15 mouse cellular contexts compared by ENCODE assay signal in the genomic region with DNA sequence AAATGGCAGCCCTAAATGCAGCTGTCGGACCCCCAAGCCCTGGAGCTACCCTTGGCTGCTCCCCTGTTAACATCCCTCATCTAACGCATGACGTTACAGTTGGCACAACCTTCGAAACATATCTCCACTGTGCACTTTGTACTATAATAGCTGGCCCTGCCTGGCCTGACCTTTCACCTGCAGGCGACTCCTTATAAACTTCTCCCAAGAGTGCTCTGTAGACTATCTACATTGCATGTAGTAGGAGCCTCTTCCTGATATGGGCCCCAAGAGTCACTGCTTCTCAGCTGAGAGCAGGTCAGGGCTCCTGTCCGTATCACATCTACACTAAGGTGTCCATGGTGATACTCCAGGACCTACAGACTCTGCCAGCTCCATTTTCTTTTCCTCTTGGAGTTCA.
"Had no signal": no experiment of that assay in that cellular context is flagged by ENCODE, and none has a peak within 500 bp of the region (broad histone marks: within the 10 kb centered on the region; RNA-seq: fewer than 3 reads in every experiment).

No protein-coding gene starts in this region.

- DNase-seq: kidney, adult 11 months; kidney, postnatal 10 days; kidney, postnatal 4 days; layer of hippocampus, postnatal 36 days; liver, embryonic 13.5 days; lung, adult 2 months; lung, postnatal 14 days; thymus, adult 2 months; thymus, postnatal 14 days; thymus, postnatal 4 days had no signal

- H3K36me3 ChIP-seq: liver, embryonic 13.5 days; midbrain, embryonic 13.5 days; stomach, embryonic 15.5 days had no signal

- H3K9ac ChIP-seq: kidney, embryonic 15.5 days; liver, embryonic 13.5 days; midbrain, embryonic 13.5 days; stomach, embryonic 15.5 days had no signal

- H3K9me3 ChIP-seq: kidney, embryonic 15.5 days; liver, embryonic 13.5 days; midbrain, embryonic 13.5 days; stomach, embryonic 15.5 days had no signal

- H3K27me3 ChIP-seq: kidney, embryonic 15.5 days; liver, embryonic 13.5 days; midbrain, embryonic 13.5 days; stomach, embryonic 15.5 days had no signal

- H3K4me2 ChIP-seq: kidney, embryonic 15.5 days; liver, embryonic 13.5 days; midbrain, embryonic 13.5 days; stomach, embryonic 15.5 days had no signal

- H3K27ac ChIP-seq: kidney, embryonic 15.5 days; left cerebral cortex, adult 2 months; liver, embryonic 13.5 days; macrophage; midbrain, embryonic 13.5 days; stomach, embryonic 15.5 days had no signal

- H3K4me3 ChIP-seq: kidney, embryonic 15.5 days; left cerebral cortex, adult 2 months; liver, embryonic 13.5 days; midbrain, embryonic 13.5 days; stomach, embryonic 15.5 days had no signal

- H3K4me1 ChIP-seq: liver, embryonic 13.5 days had no signal

- ATAC-seq: midbrain, embryonic 13.5 days had no signal
